Mouse (Mus musculus) liver, embryonic 14.5 days (tissue): ENCODE measurements around the gene Dock2. TPM values are rescaled to one million over a fixed set of nuclear protein-coding genes. Genes with fewer than 3 reads are reported as not detected.

Experiments
- ATAC-seq: fragments of 200-750 bp; cut with Nextera tagmentation; 2 replicates; pipeline ENCODE4 v1.8.0; 2017; ENCODE audit warnings: moderate number of reproducible peaks, mild to moderate bottlenecking, moderate library complexity; ENCODE audit not compliant: insufficient read depth
- DNase-seq, 3 experiments: peaks; one replicate each; pipeline ENCODE4 v3.0.0-alpha.2; 2012 to 2013; ENCODE audit warnings: low read depth in 3 of 3, low spot score in 3 of 3
- H3K27ac ChIP-seq: fragments of 300-500 bp; sonication (generic); 2 replicates; pipeline ENCODE4 v1.5.1; 2014; ENCODE audit warnings: moderate library complexity, mild to moderate bottlenecking, control low read depth, inconsistent platforms
- H3K27me3 ChIP-seq: fragments of 300-500 bp; sonication (generic); 2 replicates; pipeline ENCODE4 v1.6.1; 2014; ENCODE audit warnings: mild to moderate bottlenecking, low read length, moderate library complexity; ENCODE audit not compliant: control insufficient read depth, insufficient read depth
- H3K36me3 ChIP-seq: fragments of 300-500 bp; sonication (generic); replicated peaks from 2 replicates; pipeline ENCODE4 v1.6.1; 2014; ENCODE audit warnings: low read depth; ENCODE audit not compliant: control insufficient read depth, insufficient read depth
- H3K4me1 ChIP-seq, 2 experiments: fragments of 200-500 bp in 1 of 2; fragments of 300-500 bp in 1 of 2; sonication (generic) in 1 of 2; replicated peaks; 2 replicates each; pipeline ENCODE4 v1.6.1; 2012 to 2014; ENCODE audit warnings: antibody characterized with exemption in 1 of 2, inconsistent platforms in 1 of 2, low read length in 1 of 2; ENCODE audit not compliant: control insufficient read depth in 2 of 2, insufficient read depth in 2 of 2
- H3K4me2 ChIP-seq: fragments of 300-500 bp; sonication (generic); 2 replicates; pipeline ENCODE4 v1.6.1; 2014; ENCODE audit warnings: low read depth, mild to moderate bottlenecking, control low read depth, moderate library complexity
- H3K4me3 ChIP-seq, 2 experiments: fragments of 200-500 bp in 1 of 2; fragments of 300-500 bp in 1 of 2; sonication (generic) in 1 of 2; 2 replicates each; pipeline ENCODE4 v1.5.1; 2012 to 2014; ENCODE audit warnings: low read depth in 2 of 2, low read length in 2 of 2, mild to moderate bottlenecking in 2 of 2, control low read depth in 1 of 2, inconsistent platforms in 1 of 2, moderate library complexity in 1 of 2; ENCODE audit not compliant: insufficient read depth in 1 of 2
- H3K9ac ChIP-seq: fragments of 300-500 bp; sonication (generic); replicated peaks from 2 replicates; pipeline ENCODE4 v1.6.1; 2014; ENCODE audit warnings: mild to moderate bottlenecking, control low read depth, moderate library complexity
- H3K9me3 ChIP-seq: fragments of 300-500 bp; sonication (generic); 2 replicates; pipeline ENCODE4 v1.6.1; 2016; ENCODE audit warnings: low read length, mixed read lengths; ENCODE audit not compliant: control insufficient read depth
- CTCF ChIP-seq: IDR thresholded peaks from 2 replicates; pipeline ENCODE4 v1.5.1; 2016; ENCODE audit warnings: antibody characterized with exemption, low read depth, control low read depth
- EP300 ChIP-seq: IDR thresholded peaks from 2 replicates; pipeline ENCODE4 v1.6.1; 2016; ENCODE audit warnings: antibody characterized with exemption, low read depth
- WGBS: fragments of 180-500 bp; shearing (Covaris S2); extraction: QIAGEN DNeasy Blood & Tissue Kit; methylation state at CpG from one replicate; pipeline ENCODE4 v1.1.7; 2014; ENCODE audit not compliant: insufficient replicate concordance; 5-methylcytosine and 5-hydroxymethylcytosine counted together
- polyA plus RNA-seq, 2 experiments: library from polyadenylated mRNA; depleted of rRNA in 1 of 2; stranded (reverse) in 1 of 2; unstranded in 1 of 2; fragments of >200 nt; fragmentation: Nextera tagmentation in 1 of 2; extraction: Ambion mirVana in 1 of 2; gene quantifications; 2 replicates each; pipeline versions ENCODE4 v1.2.1 to v1.2.3; 2012 to 2014

The Dock2 gene
- polyA plus RNA-seq, 2 experiments = 2.1 to 2.6 TPM

- H3K27ac ChIP-seq = no peak overlapping the region
- no peak for DNase-seq
- H3K4me3 ChIP-seq = no peak overlapping the region
- no peak for ATAC-seq
- H3K9ac ChIP-seq = no peak overlapping the region
- no peaks in the 10 kb centered on the region for H3K27me3 ChIP-seq
- no peaks in the 10 kb centered on the region for H3K4me1 ChIP-seq
- 76% methylated on average over 11 of the region's 11 CpGs for WGBS
- H3K4me2 ChIP-seq = no peak overlapping the region
- no peaks in the 10 kb centered on the region for H3K9me3 ChIP-seq
- no peaks in the 10 kb centered on the region for H3K36me3 ChIP-seq
- no peak for TF ChIP-seq CTCF
- no peak for TF ChIP-seq EP300
Measured at GRCm38 (mm10) chr11:34708278-34708677, 75.4 kb downstream of the Dock2 start.

GRCm38 (mm10) chr11:34707360-34707759 is 76.3 kb downstream of the Dock2 start:
- no peak overlapping the region for H3K27ac ChIP-seq
- H3K4me3 ChIP-seq = no peak overlapping the region
- H3K9ac ChIP-seq = no peak overlapping the region
- H3K36me3 ChIP-seq = no peaks in the 10 kb centered on the region
- ATAC-seq (no peak), DNase-seq (no peak)
- no peak overlapping the region for H3K4me2 ChIP-seq
- H3K4me1 ChIP-seq = no peaks in the 10 kb centered on the region
- no peaks in the 10 kb centered on the region for H3K9me3 ChIP-seq
- H3K27me3 ChIP-seq = no peaks in the 10 kb centered on the region
- TF ChIP-seq EP300 (no peak), CTCF (no peak)
- 58% methylated on average over 5 of the region's 5 CpGs for WGBS

GRCm38 (mm10) chr11:34705108-34705446 is 78.6 kb downstream of the Dock2 start:
- ATAC-seq = no peak
- no peak for TF ChIP-seq EP300
- TF ChIP-seq CTCF = no peak
- Histone ChIP-seq H3K4me1 (no peaks in the 10 kb centered on the region), H3K27ac (no peak overlapping the region), H3K36me3 (no peaks in the 10 kb centered on the region), H3K9me3 (no peaks in the 10 kb centered on the region), H3K27me3 (no peaks in the 10 kb centered on the region), H3K9ac (no peak overlapping the region), H3K4me2 (no peak overlapping the region), H3K4me3 (no peak overlapping the region)
- WGBS = 60% methylated on average over 4 of the region's 4 CpGs
- no peak for DNase-seq

- Histone ChIP-seq H3K9ac (no peak overlapping the region), H3K4me1 (no peaks in the 10 kb centered on the region), H3K27ac (no peak overlapping the region), H3K4me3 (no peak overlapping the region), H3K27me3 (no peaks in the 10 kb centered on the region), H3K36me3 (no peaks in the 10 kb centered on the region), H3K9me3 (no peaks in the 10 kb centered on the region), H3K4me2 (no peak overlapping the region)
- ATAC-seq = no peak
- whole genome bisulfite sequencing = 58% methylated on average over 8 of the region's 8 CpGs
- TF ChIP-seq CTCF (no peak), EP300 (no peak)
- no peak for DNase-seq
Measured at GRCm38 (mm10) chr11:34704384-34705107, 79.1 kb downstream of the Dock2 start.

- Histone ChIP-seq H3K27me3 (no peaks in the 10 kb centered on the region), H3K4me3 (no peak overlapping the region), H3K36me3 (no peaks in the 10 kb centered on the region), H3K27ac (no peak overlapping the region), H3K9me3 (no peaks in the 10 kb centered on the region), H3K4me1 (no peaks in the 10 kb centered on the region), H3K9ac (no peak overlapping the region), H3K4me2 (no peak overlapping the region)
- DNase-seq (no peak), ATAC-seq (no peak)
- no peak for TF ChIP-seq CTCF
- TF ChIP-seq EP300 = no peak
- 64% methylated on average over 6 of the region's 6 CpGs for WGBS
Measured at GRCm38 (mm10) chr11:34703851-34704250, 79.8 kb downstream of the Dock2 start.
